Mouse (Mus musculus): ENCODE measurements around the gene Znhit6. TPM values are rescaled to one million over a fixed set of nuclear protein-coding genes. Genes with fewer than 3 reads are reported as not detected.

Gene Znhit6
- total RNA-seq (2014; fragmentation: Nextera tagmentation), result 43.0 and 50.9 TPM in 2 replicates
- 36.9 and 40.5 TPM in 2 replicates for total RNA-seq (2017)
- polyA plus RNA-seq (2012), result 8.8 and 10.5 TPM in 2 replicates

- ATAC-seq (ENCODE audit: extremely low read depth, insufficient number of reproducible peaks, low FRiP score, poor library complexity, severe bottlenecking) (peak; percentile 76), DNase-seq (ENCODE audit: low spot score) (peak; percentile 87)
- TF ChIP-seq POLR2AphosphoS5 (IDR thresholded peaks at IDR 0.05; ENCODE audit: insufficient replicate concordance, low read depth, low read length) (no peak), GATA2 (IDR thresholded peaks at IDR 0.05; ENCODE audit: borderline replicate concordance, low read depth, low read length) (no peak), CTCF (IDR thresholded peaks at IDR 0.05; ENCODE audit: low read depth, low read length) (no peak)
- Histone ChIP-seq H3K27me3 (ENCODE audit: insufficient read depth, low read length) (no peaks in the 10 kb centered on the region), H3K9me3 (replicated peaks) (no peaks in the 10 kb centered on the region), H3K4me1 (ENCODE audit: insufficient read depth, low read depth, low read length) (peaks cover 29% of the 10 kb centered on the region), H3K4me3 (ENCODE audit: low read depth, low read length) (peak within 1 kb of the TSS; percentile 87), H3K36me3 (replicated peaks) (peaks cover 36% of the 10 kb centered on the region)
These were observed at the start of gene Znhit6 for GRCm38 (mm10) chr3:145575743-145576481. TSS of gene Znhit6 (plus strand) at chr3:145576205.

DNA sequence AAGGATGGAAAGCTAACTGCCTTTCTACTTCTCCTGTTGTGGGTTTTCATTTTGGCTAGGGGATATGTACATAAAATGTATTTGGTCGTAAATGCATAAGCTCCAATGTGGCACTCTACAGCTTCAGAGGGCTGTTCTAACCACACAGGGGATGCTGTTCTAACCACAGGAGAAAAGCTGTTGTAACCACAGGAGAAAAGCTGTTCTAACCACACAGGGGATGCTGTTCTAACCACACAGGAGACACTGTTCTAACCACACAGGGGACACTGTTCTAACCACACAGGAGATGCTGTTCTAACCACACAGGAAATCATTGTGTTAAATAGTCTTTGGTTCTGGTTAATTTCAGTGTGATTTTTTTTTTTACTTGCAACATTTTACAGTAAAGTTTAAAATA is 38.1 kb upstream of the Znhit6 start:
- no peaks in the 10 kb centered on the region for H3K9me3 ChIP-seq (replicated peaks)
- ATAC-seq (ENCODE audit: extremely low read depth, insufficient number of reproducible peaks, low FRiP score, poor library complexity, severe bottlenecking) (no peak), DNase-seq (ENCODE audit: low spot score) (no peak)
- TF ChIP-seq GATA2 (IDR thresholded peaks at IDR 0.05; ENCODE audit: borderline replicate concordance, low read depth, low read length) (no peak), POLR2AphosphoS5 (IDR thresholded peaks at IDR 0.05; ENCODE audit: insufficient replicate concordance, low read depth, low read length) (no peak), CTCF (IDR thresholded peaks at IDR 0.05; ENCODE audit: low read depth, low read length) (no peak), GATA1 (IDR thresholded peaks at IDR 0.05; ENCODE audit: borderline replicate concordance, low read length) (no peak), TAL1 (conservative IDR thresholded peaks at IDR 0.05; ENCODE audit: low read depth, low read length) (no peak)
- no peak overlapping the region for H3K4me3 ChIP-seq (ENCODE audit: low read depth, low read length)
- no peaks in the 10 kb centered on the region for H3K27me3 ChIP-seq (ENCODE audit: insufficient read depth, low read length)
- no peaks in the 10 kb centered on the region for H3K36me3 ChIP-seq (replicated peaks)
- H3K4me1 ChIP-seq (ENCODE audit: insufficient read depth, low read depth, low read length), result no peaks in the 10 kb centered on the region

- Histone ChIP-seq H3K36me3 (replicated peaks) (no peaks in the 10 kb centered on the region), H3K9me3 (replicated peaks) (no peaks in the 10 kb centered on the region; the same call in 1 of the 2 replicates), H3K4me3 (ENCODE audit: low read depth, low read length) (no peak overlapping the region), H3K4me1 (ENCODE audit: insufficient read depth, low read depth, low read length) (no peaks in the 10 kb centered on the region), H3K27me3 (ENCODE audit: insufficient read depth, low read length) (no peaks in the 10 kb centered on the region)
- no peak for DNase-seq (ENCODE audit: low spot score)
- TF ChIP-seq TAL1 (conservative IDR thresholded peaks at IDR 0.05; ENCODE audit: low read depth, low read length) (no peak), POLR2AphosphoS5 (IDR thresholded peaks at IDR 0.05; ENCODE audit: insufficient replicate concordance, low read depth, low read length) (no peak), GATA2 (IDR thresholded peaks at IDR 0.05; ENCODE audit: borderline replicate concordance, low read depth, low read length) (no peak), CTCF (IDR thresholded peaks at IDR 0.05; ENCODE audit: low read depth, low read length) (no peak), GATA1 (IDR thresholded peaks at IDR 0.05; ENCODE audit: borderline replicate concordance, low read length) (no peak)
- no peak for ATAC-seq (ENCODE audit: extremely low read depth, insufficient number of reproducible peaks, low FRiP score, poor library complexity, severe bottlenecking)
These were observed 27.3 kb upstream of the Znhit6 start for GRCm38 (mm10) chr3:145548441-145549415.

- Histone ChIP-seq H3K4me3 (ENCODE audit: low read depth, low read length) (no peak overlapping the region), H3K4me1 (ENCODE audit: insufficient read depth, low read depth, low read length) (no peaks in the 10 kb centered on the region), H3K36me3 (replicated peaks) (no peaks in the 10 kb centered on the region), H3K27me3 (ENCODE audit: insufficient read depth, low read length) (no peaks in the 10 kb centered on the region), H3K9me3 (replicated peaks) (no peaks in the 10 kb centered on the region)
- TF ChIP-seq GATA1 (IDR thresholded peaks at IDR 0.05; ENCODE audit: borderline replicate concordance, low read length), result no peak
- TF ChIP-seq POLR2AphosphoS5 (IDR thresholded peaks at IDR 0.05; ENCODE audit: insufficient replicate concordance, low read depth, low read length), result no peak
- TF ChIP-seq GATA2 (IDR thresholded peaks at IDR 0.05; ENCODE audit: borderline replicate concordance, low read depth, low read length), result no peak
- TF ChIP-seq CTCF (IDR thresholded peaks at IDR 0.05; ENCODE audit: low read depth, low read length), result no peak
- no peak for TF ChIP-seq TAL1 (conservative IDR thresholded peaks at IDR 0.05; ENCODE audit: low read depth, low read length)
- no peak for DNase-seq (ENCODE audit: low spot score)
- no peak for ATAC-seq (ENCODE audit: extremely low read depth, insufficient number of reproducible peaks, low FRiP score, poor library complexity, severe bottlenecking)
These were observed 25.8 kb upstream of the Znhit6 start for GRCm38 (mm10) chr3:145550216-145550615.

GRCm38 (mm10) chr3:145554388-145554787 is 21.6 kb upstream of the Znhit6 start:
- no peak for ATAC-seq (ENCODE audit: extremely low read depth, insufficient number of reproducible peaks, low FRiP score, poor library complexity, severe bottlenecking)
- no peaks in the 10 kb centered on the region for H3K9me3 ChIP-seq (replicated peaks)

DNA sequence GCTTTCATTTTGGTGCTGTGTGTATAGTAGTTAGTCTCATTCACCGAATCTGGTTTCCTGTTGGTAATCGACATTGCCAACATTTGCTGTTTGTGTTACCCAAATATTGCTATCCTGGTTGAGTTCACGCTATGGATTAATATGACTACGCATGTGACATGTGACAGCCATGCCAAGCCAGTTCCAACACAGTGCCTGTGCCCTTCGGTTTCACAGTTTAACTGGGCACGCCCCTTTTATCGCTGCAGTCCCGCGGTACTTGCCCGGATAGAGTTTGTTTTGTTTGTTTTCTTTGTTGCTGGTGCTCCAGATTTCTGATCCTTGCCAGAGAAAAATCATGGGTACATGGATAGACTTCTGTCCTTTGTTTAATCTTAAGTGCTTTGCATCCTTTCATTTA is 19.8 kb upstream of the Znhit6 start:
- DNase-seq (ENCODE audit: low spot score) (no peak), ATAC-seq (ENCODE audit: extremely low read depth, insufficient number of reproducible peaks, low FRiP score, poor library complexity, severe bottlenecking) (no peak)
- H3K4me1 ChIP-seq (ENCODE audit: insufficient read depth, low read depth, low read length), result no peaks in the 10 kb centered on the region
- H3K27me3 ChIP-seq (ENCODE audit: insufficient read depth, low read length), result no peaks in the 10 kb centered on the region
- no peak for TF ChIP-seq CTCF (IDR thresholded peaks at IDR 0.05; ENCODE audit: low read depth, low read length)
- no peak overlapping the region for H3K4me3 ChIP-seq (ENCODE audit: low read depth, low read length)
- H3K9me3 ChIP-seq (replicated peaks), result no peaks in the 10 kb centered on the region
- no peaks in the 10 kb centered on the region for H3K36me3 ChIP-seq (replicated peaks)

More at GRCm38 (mm10) chr3:145554388-145554787, 21.6 kb upstream of the Znhit6 start:
- Histone ChIP-seq H3K4me3 (ENCODE audit: low read depth, low read length) (no peak overlapping the region), H3K4me1 (ENCODE audit: insufficient read depth, low read depth, low read length) (no peaks in the 10 kb centered on the region), H3K27me3 (ENCODE audit: insufficient read depth, low read length) (no peaks in the 10 kb centered on the region), H3K36me3 (replicated peaks) (no peaks in the 10 kb centered on the region)
- no peak for DNase-seq (ENCODE audit: low spot score)
- TF ChIP-seq CTCF (IDR thresholded peaks at IDR 0.05; ENCODE audit: low read depth, low read length) (no peak), GATA2 (IDR thresholded peaks at IDR 0.05; ENCODE audit: borderline replicate concordance, low read depth, low read length) (no peak), TAL1 (conservative IDR thresholded peaks at IDR 0.05; ENCODE audit: low read depth, low read length) (no peak), POLR2AphosphoS5 (IDR thresholded peaks at IDR 0.05; ENCODE audit: insufficient replicate concordance, low read depth, low read length) (no peak), GATA1 (IDR thresholded peaks at IDR 0.05; ENCODE audit: borderline replicate concordance, low read length) (no peak)
